Mouse (Mus musculus) liver, embryonic 14.5 days (tissue): ENCODE measurements around the gene Ghrh. TPM values are rescaled to one million over a fixed set of nuclear protein-coding genes. Genes with fewer than 3 reads are reported as not detected.
A peak's percentile ranks its signal among the peaks of the same experiment; 100 is the strongest.

Experiments used
- ATAC-seq: fragments of 200-750 bp; cut with Nextera tagmentation; 2 replicates; pipeline ENCODE4 v1.8.0; 2017; ENCODE audit warnings: moderate number of reproducible peaks, mild to moderate bottlenecking, moderate library complexity; ENCODE audit not compliant: insufficient read depth
- DNase-seq, 3 experiments: peaks; one replicate each; pipeline ENCODE4 v3.0.0-alpha.2; 2012 to 2013; ENCODE audit warnings: low read depth in 3 of 3, low spot score in 3 of 3
- H3K27ac ChIP-seq: fragments of 300-500 bp; sonication (generic); 2 replicates; pipeline ENCODE4 v1.5.1; 2014; ENCODE audit warnings: moderate library complexity, mild to moderate bottlenecking, control low read depth, inconsistent platforms
- H3K27me3 ChIP-seq: fragments of 300-500 bp; sonication (generic); 2 replicates; pipeline ENCODE4 v1.6.1; 2014; ENCODE audit warnings: mild to moderate bottlenecking, low read length, moderate library complexity; ENCODE audit not compliant: control insufficient read depth, insufficient read depth
- H3K36me3 ChIP-seq: fragments of 300-500 bp; sonication (generic); replicated peaks from 2 replicates; pipeline ENCODE4 v1.6.1; 2014; ENCODE audit warnings: low read depth; ENCODE audit not compliant: control insufficient read depth, insufficient read depth
- H3K4me1 ChIP-seq, 2 experiments: fragments of 200-500 bp in 1 of 2; fragments of 300-500 bp in 1 of 2; sonication (generic) in 1 of 2; replicated peaks; 2 replicates each; pipeline ENCODE4 v1.6.1; 2012 to 2014; ENCODE audit warnings: antibody characterized with exemption in 1 of 2, inconsistent platforms in 1 of 2, low read length in 1 of 2; ENCODE audit not compliant: control insufficient read depth in 2 of 2, insufficient read depth in 2 of 2
- H3K4me2 ChIP-seq: fragments of 300-500 bp; sonication (generic); 2 replicates; pipeline ENCODE4 v1.6.1; 2014; ENCODE audit warnings: low read depth, mild to moderate bottlenecking, control low read depth, moderate library complexity
- H3K4me3 ChIP-seq, 2 experiments: fragments of 200-500 bp in 1 of 2; fragments of 300-500 bp in 1 of 2; sonication (generic) in 1 of 2; 2 replicates each; pipeline ENCODE4 v1.5.1; 2012 to 2014; ENCODE audit warnings: low read depth in 2 of 2, low read length in 2 of 2, mild to moderate bottlenecking in 2 of 2, control low read depth in 1 of 2, inconsistent platforms in 1 of 2, moderate library complexity in 1 of 2; ENCODE audit not compliant: insufficient read depth in 1 of 2
- H3K9ac ChIP-seq: fragments of 300-500 bp; sonication (generic); replicated peaks from 2 replicates; pipeline ENCODE4 v1.6.1; 2014; ENCODE audit warnings: mild to moderate bottlenecking, control low read depth, moderate library complexity
- H3K9me3 ChIP-seq: fragments of 300-500 bp; sonication (generic); 2 replicates; pipeline ENCODE4 v1.6.1; 2016; ENCODE audit warnings: low read length, mixed read lengths; ENCODE audit not compliant: control insufficient read depth
- CTCF ChIP-seq: IDR thresholded peaks from 2 replicates; pipeline ENCODE4 v1.5.1; 2016; ENCODE audit warnings: antibody characterized with exemption, low read depth, control low read depth
- EP300 ChIP-seq: IDR thresholded peaks from 2 replicates; pipeline ENCODE4 v1.6.1; 2016; ENCODE audit warnings: antibody characterized with exemption, low read depth
- WGBS: fragments of 180-500 bp; shearing (Covaris S2); extraction: QIAGEN DNeasy Blood & Tissue Kit; methylation state at CpG from one replicate; pipeline ENCODE4 v1.1.7; 2014; ENCODE audit not compliant: insufficient replicate concordance; 5-methylcytosine and 5-hydroxymethylcytosine counted together
- polyA plus RNA-seq, 2 experiments: library from polyadenylated mRNA; depleted of rRNA in 1 of 2; stranded (reverse) in 1 of 2; unstranded in 1 of 2; fragments of >200 nt; fragmentation: Nextera tagmentation in 1 of 2; extraction: Ambion mirVana in 1 of 2; gene quantifications; 2 replicates each; pipeline versions ENCODE4 v1.2.1 to v1.2.3; 2012 to 2014

Gene Ghrh
- polyA plus RNA-seq, 2 experiments, result 0.22 TPM; not detected in 1

GRCm38 (mm10) chr2:157306091-157307032 lies 40.9 kb downstream of the Ghrh start:
- Histone ChIP-seq H3K4me3 (no peak overlapping the region), H3K36me3 (peaks cover 80% of the 10 kb centered on the region), H3K4me2 (no peak overlapping the region), H3K27ac (no peak overlapping the region), H3K27me3 (no peaks in the 10 kb centered on the region), H3K4me1 (no peaks in the 10 kb centered on the region), H3K9me3 (no peaks in the 10 kb centered on the region), H3K9ac (no peak overlapping the region)
- 81% methylated on average over 7 of the region's 7 CpGs for WGBS
- DNase-seq, result no peak
- no peak for TF ChIP-seq EP300
- TF ChIP-seq CTCF, result no peak
- ATAC-seq, result no peak

- WGBS, result 80% methylated on average over 9 of the region's 9 CpGs
- H3K4me3 ChIP-seq, result no peak overlapping the region
- peaks cover 78% of the 10 kb centered on the region for H3K36me3 ChIP-seq
Measured at GRCm38 (mm10) chr2:157303096-157303495, 44.2 kb downstream of the Ghrh start.

GRCm38 (mm10) chr2:157300051-157300450 lies 47.3 kb downstream of the Ghrh start:
- DNase-seq (no peak), ATAC-seq (no peak)
- Histone ChIP-seq H3K9me3 (no peaks in the 10 kb centered on the region), H3K4me2 (no peak overlapping the region), H3K4me1 (no peaks in the 10 kb centered on the region), H3K9ac (no peak overlapping the region), H3K27me3 (no peaks in the 10 kb centered on the region), H3K27ac (no peak overlapping the region), H3K36me3 (peaks cover 81% of the 10 kb centered on the region), H3K4me3 (no peak overlapping the region)
- WGBS, result 84% methylated on average over 6 of the region's 6 CpGs
- no peak for TF ChIP-seq EP300
- TF ChIP-seq CTCF, result no peak

More at GRCm38 (mm10) chr2:157303096-157303495, 44.2 kb downstream of the Ghrh start:
- TF ChIP-seq EP300, result no peak
- H3K4me2 ChIP-seq, result no peak overlapping the region
- H3K27ac ChIP-seq, result no peak overlapping the region
- H3K4me1 ChIP-seq, result no peaks in the 10 kb centered on the region
- no peaks in the 10 kb centered on the region for H3K27me3 ChIP-seq
- no peaks in the 10 kb centered on the region for H3K9me3 ChIP-seq
- DNase-seq (no peak), ATAC-seq (no peak)
- H3K9ac ChIP-seq, result no peak overlapping the region

GRCm38 (mm10) chr2:157296105-157296689 lies 51.1 kb downstream of the Ghrh start:
- 75% methylated on average over 7 of the region's 7 CpGs for WGBS
- no peak for DNase-seq

GRCm38 (mm10) chr2:157292093-157292492 lies 55.2 kb downstream of the Ghrh start:
- ATAC-seq (no peak), DNase-seq (peak in 1 of 3 experiments; percentile 28)
- no peak overlapping the region for H3K4me2 ChIP-seq
- 20% methylated on average over 2 of the region's 2 CpGs for WGBS
- H3K4me1 ChIP-seq, result peaks cover 3 to 8% of the 10 kb centered on the region in 2 experiments; a peak in 3 of 4 replicates
- no peaks in the 10 kb centered on the region for H3K27me3 ChIP-seq
- peaks cover 77% of the 10 kb centered on the region for H3K36me3 ChIP-seq
- no peak for TF ChIP-seq EP300
- peak; percentile 86 for TF ChIP-seq CTCF
- H3K27ac ChIP-seq, result no peak overlapping the region
- no peaks in the 10 kb centered on the region for H3K9me3 ChIP-seq
- no peak overlapping the region for H3K4me3 ChIP-seq
- H3K9ac ChIP-seq, result no peak overlapping the region

More at GRCm38 (mm10) chr2:157296105-157296689, 51.1 kb downstream of the Ghrh start:
- no peaks in the 10 kb centered on the region for H3K4me1 ChIP-seq
- H3K36me3 ChIP-seq, result peaks cover 84% of the 10 kb centered on the region
- no peak for ATAC-seq
- H3K27me3 ChIP-seq, result no peaks in the 10 kb centered on the region
- H3K4me2 ChIP-seq, result no peak overlapping the region
- no peaks in the 10 kb centered on the region for H3K9me3 ChIP-seq
- no peak overlapping the region for H3K9ac ChIP-seq
- TF ChIP-seq EP300, result no peak
- no peak for TF ChIP-seq CTCF
- H3K4me3 ChIP-seq, result no peak overlapping the region
- no peak overlapping the region for H3K27ac ChIP-seq
